Mouse (Mus musculus) kidney, postnatal 4 days (tissue): ENCODE data around the gene Asl.

Experiments
- DNase-seq, 2 experiments: peaks; one replicate each; pipeline ENCODE4 v3.0.0; 2021; ENCODE audit warnings: mixed read lengths in 2 of 2

Asl gene

DNA sequence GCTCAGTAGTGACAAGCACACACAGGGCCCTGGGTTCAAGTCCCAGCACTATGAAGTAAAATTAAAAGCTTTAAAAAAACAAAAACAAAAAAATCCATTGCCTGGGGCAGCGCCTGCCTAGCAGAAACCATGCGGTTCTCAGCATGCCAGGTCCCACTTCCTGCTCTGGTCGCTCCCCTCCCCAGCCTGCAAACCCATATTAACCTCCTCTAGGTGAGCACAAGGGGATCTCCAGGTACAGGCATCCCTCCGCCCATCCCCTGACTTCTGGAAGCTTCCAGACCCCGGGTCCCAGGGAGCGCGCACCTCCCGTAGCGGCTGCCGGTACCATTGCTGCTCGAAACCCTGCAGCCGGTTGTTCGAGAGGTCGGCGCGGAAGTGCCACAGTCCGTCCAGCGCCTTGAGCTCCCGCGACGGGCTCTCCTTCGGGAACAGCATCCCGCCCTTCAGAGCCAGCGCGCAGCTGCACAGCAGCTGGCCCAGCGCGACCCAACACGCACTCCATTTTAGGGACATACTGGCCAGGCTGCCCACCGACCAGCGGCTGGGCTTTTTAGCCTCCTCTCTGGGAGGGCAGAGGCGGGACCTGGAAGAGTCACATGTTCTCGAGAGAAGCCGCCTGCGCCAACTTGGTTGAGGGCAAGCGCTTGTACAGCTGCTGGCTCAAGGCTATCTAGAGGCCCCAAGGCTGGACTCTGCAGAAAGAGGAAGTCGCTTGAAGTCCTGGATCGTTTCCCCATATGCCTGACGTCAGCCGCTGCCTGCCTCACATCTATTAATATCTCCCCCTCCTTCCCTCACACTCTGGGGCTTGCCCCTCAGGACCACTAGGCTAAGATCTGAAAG lies 26.5 kb downstream of the Asl start, which contains the start of gene Gusb:
Gene Gusb, minus strand, starts transcription at position 749 of the 846 bp plus-strand sequence.
- DNase-seq: peak; percentile 85 to 91

DNA sequence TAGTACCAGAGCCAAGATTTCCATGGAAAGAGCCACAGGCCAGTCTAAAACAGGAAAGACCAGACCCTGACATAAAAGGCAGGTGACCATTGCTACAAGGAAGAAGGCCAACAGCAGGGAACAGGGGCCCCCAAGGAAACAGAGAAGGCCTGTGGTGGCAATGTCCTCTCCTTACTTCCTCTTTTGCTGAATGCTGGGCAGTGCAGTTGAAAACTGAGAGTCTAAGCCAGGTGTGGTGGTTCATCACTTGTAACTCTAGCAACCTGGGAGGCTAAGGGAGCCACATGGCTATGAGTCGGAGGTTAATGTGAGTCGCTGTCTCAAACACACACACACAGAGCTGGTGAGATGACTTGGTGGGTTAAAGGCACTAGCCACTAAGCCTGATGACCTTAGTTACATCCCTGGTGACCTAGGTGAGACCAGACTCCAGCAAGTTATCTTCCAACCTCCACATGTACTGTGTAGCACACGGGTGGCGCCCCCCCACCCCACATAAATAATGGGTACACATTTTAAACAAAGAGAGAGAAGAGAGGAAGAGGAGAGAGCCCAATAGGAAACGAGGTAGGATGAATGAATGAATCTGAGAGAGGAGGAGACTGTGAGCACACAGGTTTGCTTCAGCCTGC lies 27.6 kb downstream of the Asl start:
- DNase-seq: no peak

DNA sequence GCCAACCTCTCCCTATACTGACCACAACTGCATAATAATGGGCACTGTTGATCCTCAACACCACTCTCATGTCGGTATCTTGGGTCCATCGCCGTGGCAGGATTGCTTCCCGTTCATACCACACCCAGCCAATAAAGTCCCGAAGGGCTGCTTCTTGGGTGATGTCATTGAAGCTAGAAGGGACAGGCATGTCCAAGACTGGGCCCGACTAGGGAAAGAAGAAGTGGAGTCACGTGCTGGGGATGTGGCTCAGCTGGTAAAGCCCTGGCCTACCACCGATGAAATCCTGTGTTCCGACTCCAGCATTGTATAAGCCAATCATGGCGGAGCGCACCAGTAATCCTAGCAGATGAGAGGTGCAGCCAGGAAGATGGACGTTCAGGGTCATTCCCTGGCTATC lies 28.3 kb downstream of the Asl start:
- DNase-seq: peak in 1 of 2 experiments; percentile 16

DNA sequence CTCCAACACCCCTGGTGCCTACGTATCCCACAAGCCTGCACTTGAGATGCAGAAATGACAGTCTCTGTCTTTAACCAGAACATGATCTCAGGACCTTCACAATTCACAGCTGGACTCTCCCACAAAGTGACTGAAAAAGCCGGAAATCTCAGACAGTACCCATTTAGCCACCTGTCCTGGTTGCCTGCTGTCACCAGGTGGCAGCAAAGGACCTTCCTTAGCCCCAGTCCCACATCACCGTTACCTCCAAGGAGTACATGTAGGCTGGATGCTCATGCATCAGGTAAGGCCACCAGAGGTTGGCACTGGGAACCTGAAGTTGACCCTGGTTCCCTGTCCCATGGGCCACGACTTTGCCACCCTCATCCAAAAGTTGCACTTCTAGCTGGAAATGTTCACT lies 29.9 kb downstream of the Asl start:
- DNase-seq: peak; percentile 77 to 81

DNA sequence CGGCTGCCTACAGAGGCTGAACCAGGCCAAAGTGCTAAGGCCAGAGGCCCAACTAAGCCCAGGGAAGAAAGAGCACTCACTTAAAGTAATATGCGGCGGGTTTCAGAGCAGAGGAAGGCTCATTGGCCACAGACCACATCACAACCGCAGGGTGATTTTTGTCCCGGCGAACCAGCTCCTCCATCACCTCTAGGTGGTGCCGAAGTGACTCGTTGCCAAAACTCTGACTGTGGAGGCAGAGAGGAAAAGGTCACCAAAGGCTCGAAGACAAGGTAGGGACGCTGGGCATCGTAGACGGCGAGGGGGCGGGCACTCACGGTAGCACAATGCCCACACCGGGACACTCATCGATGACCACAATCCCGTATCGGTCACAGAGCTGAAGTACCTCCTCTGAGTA lies 31.3 kb downstream of the Asl start:
- DNase-seq: no peak

DNA sequence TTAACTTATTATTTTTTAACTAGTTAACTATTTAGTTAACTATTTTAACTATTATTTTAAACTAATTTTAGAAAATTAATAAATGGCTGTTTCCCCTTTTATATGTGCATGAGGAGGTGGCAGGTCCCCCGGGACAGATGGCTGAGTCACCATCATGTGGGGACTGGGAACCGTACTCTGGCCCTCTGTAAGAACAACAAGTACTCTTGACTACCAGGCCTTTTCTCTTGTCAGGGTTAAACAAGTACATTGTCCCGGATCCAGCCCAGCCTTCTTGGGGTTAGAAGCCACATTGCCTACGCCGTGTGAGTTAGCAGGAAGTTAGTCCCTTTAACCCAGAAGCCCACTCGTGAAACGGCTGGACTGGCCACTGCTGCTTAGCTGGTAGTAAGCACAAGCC lies 34.1 kb downstream of the Asl start:
- no peak for DNase-seq

DNA sequence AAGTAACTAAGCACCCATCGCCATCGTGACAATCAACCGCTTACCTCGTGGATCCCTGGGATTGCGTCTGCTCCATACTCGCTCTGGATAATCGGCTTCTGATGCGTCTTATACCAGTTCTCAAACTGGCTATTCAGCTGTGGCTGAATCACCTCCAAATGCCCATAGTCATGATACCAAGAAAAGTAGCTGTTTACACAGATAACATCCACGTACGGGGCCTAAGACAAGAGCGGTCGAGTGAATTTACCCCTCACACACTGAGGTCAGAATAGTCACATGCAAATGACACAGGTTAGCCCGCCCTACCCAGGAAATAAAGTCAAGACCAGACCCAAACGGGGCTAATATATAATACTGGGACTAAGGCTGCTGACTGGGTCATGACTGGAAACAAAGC lies 35.7 kb downstream of the Asl start:
- no peak for DNase-seq

DNA sequence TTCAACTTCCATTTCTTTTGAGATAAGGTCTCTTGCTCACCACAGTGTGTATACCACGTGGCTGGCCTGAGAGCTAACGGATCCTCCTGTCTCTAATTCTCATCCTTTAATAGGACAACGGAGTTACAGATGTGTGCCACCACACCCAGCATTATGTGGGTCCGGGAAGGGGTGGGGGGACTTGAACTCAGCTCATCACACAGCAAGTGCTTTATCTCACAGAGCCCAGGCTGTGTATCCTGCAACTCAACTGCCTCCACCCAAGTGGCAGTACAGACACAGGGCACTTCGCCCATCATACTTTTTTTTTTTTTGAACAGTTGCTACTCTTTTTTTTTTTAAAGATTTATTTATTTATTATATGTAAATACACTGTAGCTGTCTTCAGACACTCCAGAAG lies 37.1 kb downstream of the Asl start:
- no peak for DNase-seq

DNA sequence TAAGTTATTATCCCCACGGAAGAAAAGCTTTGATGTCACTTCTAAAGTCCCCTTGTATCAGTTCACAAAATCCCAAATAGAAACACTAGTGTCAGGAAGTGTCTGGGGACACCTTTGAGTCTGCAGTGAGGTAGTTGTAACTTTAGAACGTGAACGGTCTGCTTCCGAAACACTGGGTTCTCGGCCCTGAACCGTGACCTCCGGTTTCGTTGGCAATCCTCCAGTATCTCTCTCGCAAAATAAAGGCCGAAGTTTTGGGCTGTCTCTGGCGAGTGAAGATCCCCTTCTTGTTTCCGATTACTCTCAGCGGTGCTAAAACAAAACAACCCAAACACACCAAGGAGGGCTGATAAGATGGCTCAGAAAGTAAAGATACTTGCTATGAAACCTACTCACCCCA lies 39.7 kb downstream of the Asl start:
- no peak for DNase-seq

DNA sequence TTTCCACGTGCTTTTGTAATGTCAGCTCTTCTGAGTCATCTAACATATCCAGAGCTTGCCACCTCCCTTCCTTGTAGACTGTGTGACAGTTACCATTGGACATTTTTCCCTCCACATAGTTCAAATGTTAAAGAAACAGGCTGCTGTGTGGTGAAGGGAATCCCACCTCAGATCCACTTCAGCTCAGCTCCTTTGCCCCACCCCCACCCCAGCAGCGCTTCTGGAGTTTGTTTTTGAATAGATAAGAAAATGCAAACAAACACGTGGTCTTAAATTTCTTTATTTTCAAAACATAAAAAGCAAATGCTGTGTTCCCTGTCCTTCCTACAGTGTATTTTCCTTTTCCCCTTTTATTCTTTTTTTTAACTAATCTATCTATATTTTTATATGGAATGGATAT lies 48.8 kb downstream of the Asl start:
- DNase-seq: no peak

DNA sequence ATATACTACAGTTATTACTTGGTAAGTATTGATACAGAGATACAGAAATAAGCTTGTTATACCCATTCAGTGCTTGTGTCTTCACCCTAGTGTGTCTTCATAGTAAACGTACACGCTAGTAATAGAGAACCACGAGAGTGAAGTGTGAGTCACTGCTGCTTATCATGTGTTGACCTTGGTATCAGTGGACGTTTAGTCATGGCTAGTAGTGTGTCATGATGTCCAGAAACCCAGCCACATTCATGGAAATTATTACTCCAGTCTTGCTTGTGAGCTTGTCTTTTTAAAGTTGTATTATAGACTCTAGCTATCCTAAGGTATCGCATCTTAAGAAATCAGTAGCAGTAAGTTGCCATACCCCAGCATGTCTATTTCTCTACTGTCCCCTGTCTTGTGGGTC lies 50.4 kb downstream of the Asl start:
- DNase-seq: no peak

DNA sequence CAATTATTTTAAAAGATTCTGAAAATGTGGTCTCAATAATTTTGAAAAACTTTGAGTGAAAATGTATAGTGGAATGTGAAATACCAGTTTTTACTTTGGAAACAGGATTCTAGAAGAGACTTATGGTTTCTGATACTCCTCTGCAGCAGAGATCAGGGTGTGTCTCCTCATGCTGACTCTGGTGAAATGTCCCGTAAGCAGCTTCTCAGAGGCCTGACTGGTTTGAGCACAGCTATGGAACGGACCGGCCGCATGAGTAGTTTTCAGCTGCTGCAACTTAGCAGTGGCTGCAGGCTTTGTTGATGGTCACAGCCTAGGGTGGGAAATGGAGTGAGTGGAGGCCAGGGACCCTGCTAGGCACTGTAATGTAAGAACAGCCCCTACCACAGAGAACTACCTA lies 51.3 kb downstream of the Asl start:
- DNase-seq: no peak

DNA sequence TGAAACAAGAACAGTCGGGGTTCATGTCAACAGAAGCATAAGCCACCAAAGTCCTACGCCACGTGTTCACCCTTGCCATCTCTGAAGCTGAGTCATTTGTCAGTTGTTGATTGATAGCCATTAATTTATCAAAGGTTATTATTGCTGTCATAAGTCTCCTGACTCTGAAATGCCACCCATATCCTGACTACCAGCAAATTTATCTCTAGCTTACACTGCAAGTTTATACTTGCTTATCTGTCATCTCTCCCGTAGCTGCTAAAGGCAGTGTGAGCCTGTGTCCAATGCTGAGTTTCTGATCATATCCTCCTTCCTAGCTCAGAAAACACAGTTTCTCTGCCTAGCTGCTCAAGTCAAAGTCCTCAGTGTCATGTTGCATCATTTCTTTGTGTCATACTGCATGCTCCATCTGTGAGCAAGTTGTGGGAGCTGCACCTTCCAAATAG lies 54.2 kb downstream of the Asl start:
- DNase-seq: no peak

DNA sequence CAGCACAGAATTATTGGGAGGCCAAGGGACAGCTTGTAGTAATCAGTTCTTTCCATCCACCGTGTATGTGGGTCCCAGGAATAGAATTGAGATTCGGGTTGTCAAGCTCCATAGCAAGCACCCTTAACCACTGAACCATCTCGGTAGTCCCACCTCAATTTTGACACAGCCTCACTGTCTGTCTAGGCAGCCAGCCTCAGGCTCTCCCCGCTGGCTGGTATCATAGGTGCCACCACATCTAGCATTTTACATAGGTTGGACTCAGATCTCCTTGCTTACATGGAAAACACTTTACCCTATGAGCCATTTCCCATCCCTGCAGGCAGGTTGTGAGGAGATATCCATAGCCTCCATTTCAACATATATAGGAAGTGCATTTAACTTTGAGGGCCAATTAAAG lies 54.7 kb downstream of the Asl start:
- no peak for DNase-seq

DNA sequence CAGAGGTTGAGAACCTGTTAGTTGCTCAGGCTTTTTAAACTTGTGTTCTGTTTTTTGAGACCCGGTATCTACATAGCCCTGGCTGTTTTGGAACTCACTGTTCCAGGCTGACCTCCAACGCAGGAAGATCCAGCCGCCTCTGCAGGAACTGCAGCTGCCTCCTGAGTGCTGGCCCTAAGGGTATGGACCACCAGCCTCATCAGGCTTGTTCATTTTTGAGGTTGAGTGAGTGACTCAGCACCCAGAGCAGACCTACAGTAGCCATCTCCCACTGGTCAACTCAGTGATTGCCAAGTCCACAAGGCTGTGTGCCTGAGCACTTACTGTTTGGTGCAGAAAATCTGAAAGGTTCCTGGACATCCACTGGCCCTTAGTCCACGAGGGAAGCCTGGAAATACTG lies 57.6 kb downstream of the Asl start:
- DNase-seq: no peak

DNA sequence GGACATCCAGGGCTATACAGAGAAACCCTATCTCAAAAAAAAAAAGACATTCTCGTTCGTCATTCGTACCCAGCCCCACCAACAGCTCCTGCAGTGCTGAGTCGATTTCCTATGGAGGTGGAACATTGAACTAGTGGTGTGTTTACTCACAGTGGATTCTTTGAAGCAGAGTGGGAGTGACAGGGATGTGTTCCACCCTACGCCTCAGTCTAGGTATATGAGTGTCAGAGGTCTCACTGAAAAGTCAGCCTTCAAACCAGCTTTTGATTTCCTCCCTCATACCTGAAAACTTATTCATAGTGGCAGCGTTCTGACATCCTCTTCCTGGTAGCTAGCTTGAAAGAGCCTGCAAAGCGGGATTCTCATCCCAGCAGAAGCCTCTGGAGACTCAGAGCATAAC lies 60.6 kb downstream of the Asl start:
- DNase-seq: no peak

DNA sequence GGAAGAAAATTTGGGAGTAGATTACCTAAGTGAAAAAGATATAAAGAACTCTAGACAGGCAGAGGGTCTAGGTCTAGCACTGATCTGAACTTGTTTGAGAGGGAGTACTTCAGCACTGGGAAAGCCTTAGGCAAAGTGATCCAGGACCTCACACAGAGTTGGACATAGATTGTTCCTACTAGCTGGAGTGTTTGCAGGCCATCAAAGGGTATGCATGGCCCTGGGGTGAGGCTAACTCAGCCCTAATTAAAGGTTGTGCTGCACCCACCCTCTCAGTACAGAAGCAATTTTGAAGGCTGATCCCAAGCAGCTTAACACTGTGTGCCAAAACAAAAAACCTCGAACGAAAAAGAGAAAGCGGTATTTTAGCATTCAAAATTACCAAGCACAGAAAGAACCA lies 62.6 kb downstream of the Asl start:
- no peak for DNase-seq

DNA sequence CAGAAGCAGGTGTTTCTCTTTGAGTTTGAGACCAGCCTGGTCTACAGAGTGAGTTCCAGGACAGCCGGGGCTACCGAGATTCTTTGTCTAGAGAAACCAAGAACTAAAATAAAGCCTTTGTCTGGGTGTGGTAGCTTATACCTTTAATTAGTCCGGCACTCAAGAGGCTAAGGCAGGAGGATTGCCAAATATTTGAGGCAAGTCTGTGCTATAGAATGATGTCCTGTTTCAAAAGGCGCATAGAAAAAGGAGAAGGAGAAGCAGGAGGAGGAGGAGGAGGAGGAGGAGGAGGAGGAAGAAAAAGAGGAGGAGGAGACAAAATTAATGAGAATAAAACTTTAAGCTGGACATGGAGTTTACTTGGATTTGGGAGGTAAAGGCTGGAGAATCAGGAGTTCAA lies 65.8 kb downstream of the Asl start:
- DNase-seq: no peak
